Mouse (Mus musculus): ENCODE measurements around the gene Gm13278. TPM values are rescaled to one million over a fixed set of nuclear protein-coding genes. Genes with fewer than 3 reads are reported as not detected.

The Gm13278 gene
- polyA plus RNA-seq, 1 experiment from 2014 or later: not detected

GRCm38 (mm10) chr4:88841438-88841911 lies 50.1 kb downstream of the Gm13278 start, which contains the start of gene Ifna4:
Ifna4 (plus strand) TSS chr4:88841861.
- whole genome bisulfite sequencing: 43% methylated on average over 2 of the region's 2 CpGs
- Histone ChIP-seq H3K4me2 (replicated peaks) (no peak within 1 kb of the TSS), H3K9ac (no peak within 1 kb of the TSS), H3K9me3 (no peaks in the 10 kb centered on the region), H3K27me3 (no peaks in the 10 kb centered on the region), H3K4me3 (no peak within 1 kb of the TSS), H3K27ac (no peak within 1 kb of the TSS), H3K36me3 (no peaks in the 10 kb centered on the region), H3K4me1 (no peaks in the 10 kb centered on the region)
- ATAC-seq (ENCODE audit: insufficient number of reproducible peaks, insufficient read depth, low FRiP score, low TSS enrichment): no peak

Other genes starting within 250 kb of the Gm13278 start
- gene Ifna15, start 233.3 kb upstream of the Gm13278 start, polyA plus RNA-seq (2016; fragmentation: Nextera tagmentation; extraction: Ambion mirVana): not detected in 2 replicates
- not detected in 2 replicates for gene Ifna14, start 219.8 kb upstream of the Gm13278 start, polyA plus RNA-seq (2016; fragmentation: Nextera tagmentation; extraction: Ambion mirVana)
- not detected in 2 replicates for gene Ifna9, start 199.2 kb upstream of the Gm13278 start, polyA plus RNA-seq (2016; fragmentation: Nextera tagmentation; extraction: Ambion mirVana)
- not detected in 2 replicates for gene Ifna12, start 188.2 kb upstream of the Gm13278 start, polyA plus RNA-seq (2016; fragmentation: Nextera tagmentation; extraction: Ambion mirVana)
- not detected in 2 replicates for gene C87499, start 157.1 kb upstream of the Gm13278 start, polyA plus RNA-seq (2016; fragmentation: Nextera tagmentation; extraction: Ambion mirVana)
- gene Ifna13, start 147.1 kb upstream of the Gm13278 start, polyA plus RNA-seq (2016; fragmentation: Nextera tagmentation; extraction: Ambion mirVana): not detected in 2 replicates
- gene Ifna16, start 114.6 kb upstream of the Gm13278 start, polyA plus RNA-seq (2016; fragmentation: Nextera tagmentation; extraction: Ambion mirVana): not detected in 2 replicates
- not detected in 2 replicates for gene Ifna2, start 107.6 kb upstream of the Gm13278 start, polyA plus RNA-seq (2016; fragmentation: Nextera tagmentation; extraction: Ambion mirVana)
- not detected in 2 replicates for gene Ifnab, start 100.2 kb upstream of the Gm13278 start, polyA plus RNA-seq (2016; fragmentation: Nextera tagmentation; extraction: Ambion mirVana)
- 1.5 and 1.8 TPM in 2 replicates for gene Gm26566, start 69.7 kb upstream of the Gm13278 start, polyA plus RNA-seq (2016; fragmentation: Nextera tagmentation; extraction: Ambion mirVana)
- gene Klhl9, start 69.1 kb upstream of the Gm13278 start, polyA plus RNA-seq (2016; fragmentation: Nextera tagmentation; extraction: Ambion mirVana): 130 and 143 TPM in 2 replicates
- gene Gm13271, start 36.7 kb upstream of the Gm13278 start, polyA plus RNA-seq (2016; fragmentation: Nextera tagmentation; extraction: Ambion mirVana): not detected in 2 replicates
- 0.32 and 0.41 TPM in 2 replicates for gene Gm13283, start 31.4 kb upstream of the Gm13278 start, polyA plus RNA-seq (2016; fragmentation: Nextera tagmentation; extraction: Ambion mirVana)
- 0.37 TPM in 1 of 2 replicates, not detected in the other for gene Gm13290, start 17.7 kb upstream of the Gm13278 start, polyA plus RNA-seq (2016; fragmentation: Nextera tagmentation; extraction: Ambion mirVana)
- gene Gm13289, start 14.6 kb upstream of the Gm13278 start, polyA plus RNA-seq (2016; fragmentation: Nextera tagmentation; extraction: Ambion mirVana): not detected in 2 replicates
- gene Gm13272, start 11.7 kb upstream of the Gm13278 start, polyA plus RNA-seq (2016; fragmentation: Nextera tagmentation; extraction: Ambion mirVana): not detected in 2 replicates
- gene Ifnz, start 9.4 kb upstream of the Gm13278 start, polyA plus RNA-seq (2016; fragmentation: Nextera tagmentation; extraction: Ambion mirVana): 0.20 and 0.32 TPM in 2 replicates
- gene Gm13276, start 5.8 kb upstream of the Gm13278 start, polyA plus RNA-seq (2016; fragmentation: Nextera tagmentation; extraction: Ambion mirVana): not detected in 2 replicates
- not detected in 2 replicates for gene Gm13277, start 2.9 kb upstream of the Gm13278 start, polyA plus RNA-seq (2016; fragmentation: Nextera tagmentation; extraction: Ambion mirVana)
- gene Gm13275, start 2.9 kb downstream of the Gm13278 start, polyA plus RNA-seq (2016; fragmentation: Nextera tagmentation; extraction: Ambion mirVana): not detected in 2 replicates
- not detected in 2 replicates for gene Gm13279, start 5.8 kb downstream of the Gm13278 start, polyA plus RNA-seq (2016; fragmentation: Nextera tagmentation; extraction: Ambion mirVana)
- gene Gm13285, start 8.1 kb downstream of the Gm13278 start, polyA plus RNA-seq (2016; fragmentation: Nextera tagmentation; extraction: Ambion mirVana): 1.0 and 1.5 TPM in 2 replicates
- gene Gm13287, start 11.7 kb downstream of the Gm13278 start, polyA plus RNA-seq (2016; fragmentation: Nextera tagmentation; extraction: Ambion mirVana): not detected in 2 replicates
- gene Gm13288, start 14.0 kb downstream of the Gm13278 start, polyA plus RNA-seq (2016; fragmentation: Nextera tagmentation; extraction: Ambion mirVana): 0.15 TPM in 1 of 2 replicates, not detected in the other
- not detected in 2 replicates for gene Ifna7, start 24.7 kb downstream of the Gm13278 start, polyA plus RNA-seq (2016; fragmentation: Nextera tagmentation; extraction: Ambion mirVana)
- gene Ifna11, start 28.4 kb downstream of the Gm13278 start, polyA plus RNA-seq (2016; fragmentation: Nextera tagmentation; extraction: Ambion mirVana): not detected in 2 replicates
- not detected in 2 replicates for gene Ifna6, start 35.9 kb downstream of the Gm13278 start, polyA plus RNA-seq (2016; fragmentation: Nextera tagmentation; extraction: Ambion mirVana)
- gene Ifna5, start 44.0 kb downstream of the Gm13278 start, polyA plus RNA-seq (2016; fragmentation: Nextera tagmentation; extraction: Ambion mirVana): not detected in 2 replicates
- gene Ifna4, start 50.3 kb downstream of the Gm13278 start, polyA plus RNA-seq (2016; fragmentation: Nextera tagmentation; extraction: Ambion mirVana): not detected in 2 replicates
- gene Ifna1, start 58.5 kb downstream of the Gm13278 start, polyA plus RNA-seq (2016; fragmentation: Nextera tagmentation; extraction: Ambion mirVana): not detected in 2 replicates
- not detected in 2 replicates for gene Ifne, start 88.7 kb downstream of the Gm13278 start, polyA plus RNA-seq (2016; fragmentation: Nextera tagmentation; extraction: Ambion mirVana)

All from embryonic facial prominence, embryonic 12.5 days (tissue).